Mouse (Mus musculus): Measurements from ENCODE around the gene Sbk2.

The Sbk2 gene

DNA sequence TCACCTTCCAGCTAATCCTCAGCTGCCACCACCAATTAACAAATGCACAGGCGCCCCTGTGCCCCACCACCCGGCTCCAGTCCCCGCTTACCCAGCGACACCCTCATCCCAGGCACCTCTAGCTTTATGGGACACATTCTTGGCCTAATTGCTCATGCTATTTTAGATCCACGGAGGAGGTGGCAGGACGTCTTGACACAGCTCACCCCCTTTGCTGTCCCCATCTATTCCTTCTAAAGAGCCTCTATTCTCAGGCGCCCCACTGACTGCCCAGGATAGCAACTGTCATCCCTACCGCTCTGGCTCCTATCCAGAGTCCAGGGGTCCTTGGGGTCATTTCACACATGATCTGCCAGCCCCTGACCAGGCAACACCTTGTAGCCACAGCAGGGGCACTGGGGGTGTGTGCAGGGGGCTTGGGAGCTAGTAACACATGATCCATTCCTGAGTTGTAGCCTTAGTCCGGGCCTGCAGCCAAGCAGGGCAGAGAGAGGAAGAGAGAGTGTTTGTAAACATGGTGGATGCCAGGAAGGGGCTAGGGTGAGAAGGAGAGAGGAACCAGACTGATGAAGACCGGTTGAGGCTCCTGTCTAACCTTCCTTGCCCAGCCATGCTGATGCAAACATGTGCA is 10.3 kb downstream of the Sbk2 start:
- no peak for DNase-seq (ENCODE audit: extremely low spot score, low spot score)

- no peak for DNase-seq (ENCODE audit: extremely low spot score, low spot score)
These were observed 13.5 kb downstream of the Sbk2 start for GRCm38 (mm10) chr7:4950561-4951342.

DNA sequence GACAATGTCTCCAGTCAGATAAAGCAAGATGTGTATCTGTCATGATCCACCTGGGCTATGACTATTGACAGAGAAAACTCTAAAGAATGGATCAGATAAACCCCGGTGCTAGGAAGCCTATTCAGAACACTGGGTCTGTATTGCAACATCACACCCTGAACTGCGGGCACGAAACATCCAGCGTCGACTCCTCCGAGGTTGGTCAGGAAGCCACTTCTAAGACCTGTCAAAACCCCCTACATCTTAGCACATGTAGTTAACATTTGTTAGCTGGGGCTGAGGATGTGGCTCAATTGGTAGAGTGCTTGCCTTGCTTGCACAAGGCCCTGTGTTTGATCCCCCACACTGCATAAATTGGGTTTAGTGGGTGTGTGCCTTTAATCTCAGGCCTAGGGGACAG is 15.8 kb downstream of the Sbk2 start:
- no peak for DNase-seq (ENCODE audit: extremely low spot score, low spot score)

- DNase-seq (ENCODE audit: extremely low spot score, low spot score) = no peak
These were observed 16.4 kb downstream of the Sbk2 start for GRCm38 (mm10) chr7:4947855-4948254.

DNA sequence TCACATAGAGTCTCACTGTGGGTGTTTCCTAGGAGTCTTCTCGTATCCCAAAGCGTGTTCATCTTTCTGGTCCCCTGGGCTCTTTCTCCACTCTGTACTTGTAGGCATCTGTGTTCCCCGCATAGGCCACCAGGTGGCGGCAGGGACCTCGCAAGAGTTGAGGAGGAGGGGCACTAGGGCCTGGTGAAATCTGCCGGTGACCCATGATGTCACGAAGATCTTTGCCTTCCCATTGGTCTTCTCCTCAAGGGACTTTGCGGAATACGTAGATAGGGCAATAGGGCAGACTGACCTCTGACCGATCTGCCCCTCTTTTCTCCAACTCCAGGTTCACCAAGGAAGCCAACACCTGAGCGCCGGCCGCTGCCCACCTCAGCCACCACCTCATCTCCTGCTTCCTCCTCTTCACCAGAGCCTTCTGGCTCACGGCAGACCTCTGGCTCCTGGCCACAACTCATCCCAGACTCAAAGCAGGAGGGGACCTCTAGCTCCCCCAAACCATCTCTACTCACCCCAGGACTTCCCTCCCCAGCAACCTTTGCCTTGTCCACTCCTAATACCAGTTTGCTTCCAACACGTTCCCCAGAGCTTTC is 20.9 kb downstream of the Sbk2 start:
- DNase-seq (ENCODE audit: extremely low spot score, low spot score) = peak; percentile 86

DNA sequence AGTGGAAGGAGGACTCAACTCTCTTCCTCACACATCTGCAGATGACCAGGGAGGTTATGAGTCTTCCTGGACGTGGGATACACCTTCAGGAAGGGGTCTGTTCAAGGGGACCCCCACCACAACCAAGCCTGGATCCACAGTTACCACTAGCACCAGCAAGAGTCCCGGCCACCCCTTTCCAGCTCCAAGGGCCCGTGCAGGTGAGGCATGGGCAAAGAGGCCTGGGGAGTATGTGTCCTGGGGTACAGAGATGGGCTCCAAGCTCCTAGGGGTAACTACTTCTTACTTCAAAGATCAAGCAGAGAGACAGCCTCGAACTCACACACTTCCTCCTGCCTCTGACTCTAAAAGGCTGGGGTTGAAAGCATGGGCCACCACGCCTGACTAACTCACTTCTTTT is 21.5 kb downstream of the Sbk2 start:
- no peak for DNase-seq (ENCODE audit: extremely low spot score, low spot score)

- DNase-seq (ENCODE audit: extremely low spot score, low spot score) = peak; percentile 87
These were observed 24.1 kb downstream of the Sbk2 start for GRCm38 (mm10) chr7:4940068-4940479.

DNA sequence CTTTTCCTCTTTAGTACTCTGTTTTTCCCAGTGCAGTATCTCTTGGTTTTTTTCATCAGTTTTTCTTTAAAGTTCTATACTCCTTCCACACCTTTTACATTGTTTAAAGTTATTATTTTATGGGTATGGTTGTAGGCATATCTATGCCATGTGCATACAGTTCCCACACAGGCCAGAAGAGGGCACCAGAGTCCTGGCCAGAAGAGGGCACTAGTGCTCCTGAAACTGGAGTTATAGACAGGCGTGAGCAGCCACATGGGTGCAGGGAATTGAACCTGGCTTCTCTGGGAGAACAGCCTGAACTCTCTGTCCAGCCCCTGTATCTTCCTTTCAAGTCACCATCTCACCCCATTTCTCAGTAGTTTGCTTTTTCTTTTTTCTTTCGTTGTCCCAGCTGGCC is 25.8 kb downstream of the Sbk2 start:
- peak; percentile 71 for DNase-seq (ENCODE audit: extremely low spot score, low spot score)

- no peak for DNase-seq (ENCODE audit: extremely low spot score, low spot score)
These were observed 26.8 kb downstream of the Sbk2 start for GRCm38 (mm10) chr7:4937392-4937791.

GRCm38 (mm10) chr7:4936832-4937231 is 27.4 kb downstream of the Sbk2 start:
- no peak for DNase-seq (ENCODE audit: extremely low spot score, low spot score)

GRCm38 (mm10) chr7:4934160-4934914 is 29.9 kb downstream of the Sbk2 start:
- DNase-seq (ENCODE audit: extremely low spot score, low spot score) = no peak

- DNase-seq (ENCODE audit: extremely low spot score, low spot score) = no peak
These were observed 31.1 kb downstream of the Sbk2 start for GRCm38 (mm10) chr7:4933103-4933502.

GRCm38 (mm10) chr7:4928323-4928722 is 35.9 kb downstream of the Sbk2 start:
- DNase-seq (ENCODE audit: extremely low spot score, low spot score) = no peak

- no peak for DNase-seq (ENCODE audit: extremely low spot score, low spot score)
These were observed 36.5 kb downstream of the Sbk2 start for GRCm38 (mm10) chr7:4927711-4928110.

- DNase-seq (ENCODE audit: extremely low spot score, low spot score) = no peak
These were observed 37.4 kb downstream of the Sbk2 start for GRCm38 (mm10) chr7:4926849-4927248.

- peak; percentile 62 for DNase-seq (ENCODE audit: extremely low spot score, low spot score)
These were observed 38.5 kb downstream of the Sbk2 start, which contains the start of gene Ssc5d for GRCm38 (mm10) chr7:4925441-4926381. Gene Ssc5d, plus strand, starts transcription at chr7:4925785.

DNA sequence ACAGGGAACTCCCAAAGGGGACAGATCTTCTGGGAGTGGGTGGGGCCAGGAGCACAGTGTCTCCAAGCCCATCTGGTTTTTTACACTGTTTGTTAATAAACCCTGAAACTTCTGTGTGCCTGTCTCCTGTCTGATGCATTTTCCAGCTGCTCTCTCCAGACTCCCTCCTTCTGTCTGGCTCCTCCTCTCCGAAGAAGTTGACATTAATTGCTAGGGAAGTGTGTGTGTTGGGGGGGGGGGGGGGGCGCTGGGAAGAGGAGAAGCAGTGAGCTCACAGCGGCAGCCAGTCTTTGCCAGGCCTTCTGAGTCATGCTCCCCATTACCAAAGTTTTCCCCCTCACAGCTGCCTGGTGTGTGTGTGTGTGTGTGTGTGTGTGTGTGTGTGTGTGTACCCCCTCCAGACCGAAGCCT is 39.3 kb downstream of the Sbk2 start:
- peak; percentile 50 for DNase-seq (ENCODE audit: extremely low spot score, low spot score)

DNA sequence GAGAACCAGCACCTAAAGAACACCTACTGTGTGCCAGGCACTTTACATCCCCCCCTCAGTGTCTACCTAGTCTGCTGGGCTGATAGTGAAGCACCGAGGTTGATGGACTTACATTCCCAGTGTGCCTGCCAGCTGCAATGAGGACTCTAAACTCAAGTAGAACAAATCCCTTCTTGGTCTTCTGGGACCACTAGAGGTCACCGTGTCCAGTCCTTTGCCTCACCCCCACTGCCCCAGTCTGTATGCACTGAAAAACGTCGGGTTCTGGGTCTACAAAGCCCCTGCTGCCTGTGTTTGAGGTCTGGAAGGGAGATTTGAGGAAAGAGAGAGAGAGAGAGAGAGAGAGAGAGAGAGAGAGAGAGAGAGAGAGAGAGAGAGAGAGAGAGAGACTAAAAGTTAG is 39.7 kb downstream of the Sbk2 start:
- DNase-seq (ENCODE audit: extremely low spot score, low spot score) = peak; percentile 44

DNA sequence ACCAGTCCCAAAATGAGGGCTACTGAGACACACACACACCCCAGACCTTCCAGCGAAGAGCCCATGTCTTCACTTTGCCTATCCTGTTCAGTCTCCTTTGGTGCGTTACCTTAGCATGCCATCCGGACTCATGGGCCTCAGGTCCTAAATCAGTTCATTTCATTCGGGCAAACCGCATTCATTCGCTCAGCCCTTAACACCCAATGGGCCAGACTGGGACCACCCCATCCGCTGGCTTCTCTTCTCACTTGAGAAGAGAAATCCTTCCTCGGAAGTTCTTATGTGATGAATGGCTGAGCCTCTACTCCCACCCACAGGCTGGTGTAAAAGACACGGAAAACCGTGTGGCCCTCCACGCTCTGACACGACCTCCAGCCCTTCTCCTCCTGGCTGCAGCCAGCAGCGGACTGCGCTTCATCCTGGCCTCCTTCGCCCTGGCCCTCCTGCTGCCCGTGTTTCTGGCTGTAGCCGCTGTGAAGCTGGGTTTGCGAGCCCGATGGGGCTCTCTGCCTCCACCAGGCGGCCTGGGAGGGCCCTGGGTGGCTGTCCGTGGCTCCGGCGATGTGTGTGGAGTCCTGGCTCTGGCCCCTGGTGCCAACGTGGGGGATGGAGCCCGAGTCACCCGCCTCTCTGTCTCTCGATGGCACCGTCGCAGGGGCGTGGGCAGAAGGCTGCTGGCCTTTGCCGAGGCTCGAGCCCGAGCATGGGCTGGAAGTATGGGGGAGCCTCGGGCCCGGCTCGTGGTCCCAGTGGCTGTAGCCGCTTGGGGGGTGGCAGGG is 40.4 kb downstream of the Sbk2 start:
- DNase-seq (ENCODE audit: extremely low spot score, low spot score) = peak; percentile 62

Data from neural tube, embryonic 10.5 days (tissue).